Mouse (Mus musculus): Measurements from ENCODE around the gene Cog5. TPM values are rescaled to one million over a fixed set of nuclear protein-coding genes. Genes with fewer than 3 reads are reported as not detected.

Cog5 gene
- polyA plus RNA-seq, 1 experiment from 2014 or later = 31.1 TPM

DNA sequence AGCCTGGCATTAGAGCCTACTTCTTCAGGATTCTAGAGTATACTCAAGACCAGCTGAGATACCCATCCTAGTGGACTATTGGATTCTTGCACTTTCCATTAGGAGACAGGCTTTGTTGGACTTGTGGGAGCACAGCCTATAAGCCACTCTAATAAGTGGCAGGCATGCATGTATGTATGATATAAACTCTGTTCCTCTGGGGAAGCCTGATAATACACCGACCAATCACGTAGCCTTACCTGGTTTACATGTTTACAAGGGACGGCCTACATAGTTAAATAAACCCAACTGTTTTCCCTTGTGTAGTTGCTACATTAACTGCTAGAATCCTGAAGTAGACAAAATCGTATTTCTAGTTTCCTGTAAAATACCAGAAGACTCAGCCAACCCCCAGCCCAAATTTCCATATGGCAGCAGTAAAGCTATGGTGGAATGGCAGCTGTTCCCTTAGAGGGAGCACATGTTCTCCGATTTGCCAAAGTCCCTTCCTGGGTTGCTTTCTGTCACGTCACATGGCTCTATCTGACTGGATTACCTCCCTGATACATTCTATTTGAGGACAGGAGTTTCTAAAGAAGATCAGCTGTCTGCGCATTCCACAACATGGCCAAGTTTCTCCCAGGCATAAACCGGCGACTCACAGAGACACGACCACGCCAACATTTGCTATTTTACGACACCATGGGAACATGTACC is 311.0 kb downstream of the Cog5 start:
- Histone ChIP-seq H3K36me3 (replicated peaks) (peaks cover 19% of the 10 kb centered on the region), H3K27me3 (replicated peaks; ENCODE audit: low read depth, poor library complexity, severe bottlenecking) (no peaks in the 10 kb centered on the region), H3K4me1 (no peaks in the 10 kb centered on the region), H3K9me3 (no peaks in the 10 kb centered on the region), H3K27ac (replicated peaks) (no peak overlapping the region), H3K4me3 (no peak overlapping the region)
- 92% methylated on average over 12 of the region's 12 CpGs for WGBS
- no peak for DNase-seq (ENCODE audit: low spot score)

- Histone ChIP-seq H3K36me3 (replicated peaks) (peaks cover 23% of the 10 kb centered on the region), H3K4me1 (no peaks in the 10 kb centered on the region), H3K4me3 (no peak overlapping the region), H3K9me3 (no peaks in the 10 kb centered on the region), H3K27ac (replicated peaks) (no peak overlapping the region), H3K27me3 (replicated peaks; ENCODE audit: low read depth, poor library complexity, severe bottlenecking) (no peaks in the 10 kb centered on the region)
- WGBS = 87% methylated on average over 4 of the region's 4 CpGs
- DNase-seq (ENCODE audit: low spot score) = no peak
Measured at GRCm38 (mm10) chr12:31966405-31966804, 311.7 kb downstream of the Cog5 start.

DNA sequence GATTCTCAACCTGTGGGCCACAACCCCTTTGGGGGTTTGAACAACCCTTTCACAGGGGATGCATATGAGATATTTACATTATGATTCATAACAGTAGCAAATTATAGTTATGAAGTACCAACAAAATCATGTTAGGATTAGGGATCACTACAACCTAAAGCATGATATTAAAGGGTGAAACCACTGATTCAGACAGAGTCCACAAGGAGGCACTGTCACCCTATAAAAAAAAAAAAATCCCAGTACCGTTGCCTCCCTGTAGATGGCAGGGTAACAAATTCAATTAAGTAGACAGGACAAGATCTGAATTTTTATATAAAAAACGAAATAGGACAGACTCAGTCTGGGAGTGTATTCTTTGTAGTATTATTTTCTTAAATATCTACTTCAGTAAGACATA is 312.9 kb downstream of the Cog5 start:
- no peaks in the 10 kb centered on the region for H3K27me3 ChIP-seq (replicated peaks; ENCODE audit: low read depth, poor library complexity, severe bottlenecking)
- peaks cover 25% of the 10 kb centered on the region for H3K36me3 ChIP-seq (replicated peaks)
- H3K4me3 ChIP-seq = no peak overlapping the region
- DNase-seq (ENCODE audit: low spot score) = peak; percentile 28
- H3K4me1 ChIP-seq = no peaks in the 10 kb centered on the region
- WGBS = 14% methylated on average over 2 of the region's 2 CpGs
- H3K9me3 ChIP-seq = no peaks in the 10 kb centered on the region
- no peak overlapping the region for H3K27ac ChIP-seq (replicated peaks)

GRCm38 (mm10) chr12:31969111-31969510 is 314.4 kb downstream of the Cog5 start:
- H3K4me1 ChIP-seq = no peaks in the 10 kb centered on the region
- no peak for DNase-seq (ENCODE audit: low spot score)
- no peak overlapping the region for H3K27ac ChIP-seq (replicated peaks)
- H3K27me3 ChIP-seq (replicated peaks; ENCODE audit: low read depth, poor library complexity, severe bottlenecking) = no peaks in the 10 kb centered on the region
- H3K36me3 ChIP-seq (replicated peaks) = peaks cover 29% of the 10 kb centered on the region
- H3K4me3 ChIP-seq = no peak overlapping the region
- no peaks in the 10 kb centered on the region for H3K9me3 ChIP-seq
- 29% methylated on average over 1 of the region's 1 CpGs for WGBS

DNA sequence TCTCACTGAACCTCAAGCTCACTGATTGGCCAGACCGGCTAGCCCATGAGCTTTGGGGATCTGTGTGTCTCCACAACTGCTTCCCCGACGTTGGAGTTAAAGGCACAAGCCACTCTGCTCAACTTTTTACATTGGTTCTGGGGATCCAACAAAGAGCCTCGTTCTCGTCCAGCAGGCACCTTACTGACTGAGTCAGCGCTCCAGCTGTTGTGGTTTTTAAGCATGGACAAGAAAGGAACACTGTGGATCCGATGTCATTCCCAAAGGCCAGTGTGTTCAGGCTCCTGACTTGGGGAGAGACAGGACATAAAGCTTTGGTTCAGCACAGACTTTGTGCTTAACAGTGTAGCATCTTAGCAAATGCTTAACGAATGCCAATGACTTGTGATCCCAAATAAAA is 316.9 kb downstream of the Cog5 start:
- WGBS = 89% methylated on average over 8 of the region's 8 CpGs
- Histone ChIP-seq H3K27me3 (replicated peaks; ENCODE audit: low read depth, poor library complexity, severe bottlenecking) (no peaks in the 10 kb centered on the region), H3K4me1 (no peaks in the 10 kb centered on the region), H3K27ac (replicated peaks) (no peak overlapping the region), H3K4me3 (no peak overlapping the region), H3K36me3 (replicated peaks) (peaks cover 17% of the 10 kb centered on the region), H3K9me3 (no peaks in the 10 kb centered on the region)
- DNase-seq (ENCODE audit: low spot score) = no peak

DNA sequence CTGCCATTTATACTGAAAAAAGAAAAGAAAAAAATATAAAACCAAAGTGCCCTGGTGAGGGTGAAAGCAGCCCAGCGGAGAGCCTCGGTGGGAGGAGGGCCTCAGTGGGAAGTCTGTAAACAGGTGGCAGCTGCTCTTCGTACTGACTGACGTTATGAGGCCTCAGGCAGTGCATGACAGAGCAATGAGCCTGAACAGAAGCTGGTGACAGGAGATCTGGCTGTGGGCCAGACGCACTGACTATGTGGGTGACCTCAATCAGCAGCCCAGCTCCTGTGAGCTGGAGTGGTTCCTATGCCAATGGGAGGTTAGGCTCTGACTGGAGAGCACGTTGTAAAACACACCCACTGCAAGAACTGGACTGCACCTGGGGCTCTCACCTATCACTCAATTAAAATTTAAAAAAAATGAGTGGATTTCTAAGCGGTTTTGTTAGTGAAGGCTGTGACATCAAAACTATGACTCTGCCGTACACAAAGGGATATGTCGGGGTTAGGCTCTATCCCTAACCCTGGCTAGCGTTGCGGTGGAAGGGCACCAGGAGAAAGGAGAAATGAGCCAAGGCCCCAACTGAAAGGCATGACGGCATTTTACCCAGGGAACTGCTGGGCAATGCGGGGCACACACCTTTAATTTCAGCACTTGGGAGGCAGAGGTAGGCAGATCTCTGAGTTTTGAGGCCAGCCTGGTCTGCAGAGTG is 319.0 kb downstream of the Cog5 start:
- peak; percentile 32 for DNase-seq (ENCODE audit: low spot score)
- Histone ChIP-seq H3K9me3 (no peaks in the 10 kb centered on the region), H3K4me1 (no peaks in the 10 kb centered on the region), H3K4me3 (no peak overlapping the region), H3K27ac (replicated peaks) (no peak overlapping the region), H3K27me3 (replicated peaks; ENCODE audit: low read depth, poor library complexity, severe bottlenecking) (no peaks in the 10 kb centered on the region), H3K36me3 (replicated peaks) (peaks cover 17% of the 10 kb centered on the region)
- 71% methylated on average over 13 of the region's 13 CpGs for WGBS

GRCm38 (mm10) chr12:31976544-31976943 is 321.9 kb downstream of the Cog5 start:
- Histone ChIP-seq H3K4me1 (no peaks in the 10 kb centered on the region), H3K36me3 (replicated peaks) (peaks cover 11% of the 10 kb centered on the region), H3K27me3 (replicated peaks; ENCODE audit: low read depth, poor library complexity, severe bottlenecking) (no peaks in the 10 kb centered on the region), H3K27ac (replicated peaks) (no peak overlapping the region), H3K9me3 (no peaks in the 10 kb centered on the region), H3K4me3 (no peak overlapping the region)
- peak; percentile 27 for DNase-seq (ENCODE audit: low spot score)
- 50% methylated on average over 7 of the region's 7 CpGs for WGBS

GRCm38 (mm10) chr12:31977613-31978195 is 323.0 kb downstream of the Cog5 start:
- Histone ChIP-seq H3K9me3 (no peaks in the 10 kb centered on the region), H3K27ac (replicated peaks) (no peak overlapping the region), H3K4me1 (no peaks in the 10 kb centered on the region), H3K27me3 (replicated peaks; ENCODE audit: low read depth, poor library complexity, severe bottlenecking) (no peaks in the 10 kb centered on the region), H3K36me3 (replicated peaks) (peaks cover 9% of the 10 kb centered on the region), H3K4me3 (no peak overlapping the region)
- DNase-seq (ENCODE audit: low spot score) = no peak
- 78% methylated on average over 12 of the region's 12 CpGs for WGBS

- Histone ChIP-seq H3K4me3 (no peak overlapping the region), H3K36me3 (replicated peaks) (peaks cover 8% of the 10 kb centered on the region; the same call in 1 of the 2 replicates), H3K27ac (replicated peaks) (no peak overlapping the region), H3K9me3 (no peaks in the 10 kb centered on the region), H3K4me1 (peaks cover 6% of the 10 kb centered on the region; the same call in 1 of the 2 replicates), H3K27me3 (replicated peaks; ENCODE audit: low read depth, poor library complexity, severe bottlenecking) (no peaks in the 10 kb centered on the region)
- 60% methylated on average over 7 of the region's 7 CpGs for WGBS
- no peak for DNase-seq (ENCODE audit: low spot score)
Measured at GRCm38 (mm10) chr12:31983238-31983637, 328.6 kb downstream of the Cog5 start.

DNA sequence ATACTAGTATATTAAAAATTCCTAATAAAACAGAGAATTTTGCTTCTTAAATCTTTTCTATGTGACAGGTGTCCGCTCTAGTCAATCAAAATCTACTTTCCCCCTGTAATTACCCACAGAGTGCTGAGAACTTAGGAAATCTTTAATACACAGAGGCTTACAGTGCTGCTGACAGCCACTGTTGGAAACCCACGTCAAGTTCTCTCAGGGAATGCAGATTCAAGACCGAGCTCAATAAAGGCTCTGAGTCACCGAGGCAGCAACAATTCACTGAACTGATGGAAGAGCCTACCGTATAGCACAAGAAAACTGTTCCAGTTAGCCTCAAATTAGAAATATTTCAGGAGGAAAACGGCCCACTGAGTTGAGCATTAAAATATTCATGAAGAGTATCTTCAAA is 329.1 kb downstream of the Cog5 start:
- H3K4me3 ChIP-seq = no peak overlapping the region
- no peaks in the 10 kb centered on the region for H3K27me3 ChIP-seq (replicated peaks; ENCODE audit: low read depth, poor library complexity, severe bottlenecking)
- no peak overlapping the region for H3K27ac ChIP-seq (replicated peaks)
- peaks cover 6% of the 10 kb centered on the region; the same call in 1 of the 2 replicates for H3K4me1 ChIP-seq
- H3K36me3 ChIP-seq (replicated peaks) = peaks cover 8% of the 10 kb centered on the region; the same call in 1 of the 2 replicates
- no peaks in the 10 kb centered on the region for H3K9me3 ChIP-seq
- no peak for DNase-seq (ENCODE audit: low spot score)
- WGBS = 84% methylated on average over 6 of the region's 6 CpGs

- no peak for DNase-seq (ENCODE audit: low spot score)
- peaks cover 8% of the 10 kb centered on the region; the same call in 1 of the 2 replicates for H3K4me1 ChIP-seq
- no peak overlapping the region for H3K4me3 ChIP-seq
- WGBS = 58% methylated on average over 2 of the region's 2 CpGs
- no peaks in the 10 kb centered on the region for H3K9me3 ChIP-seq
- H3K27ac ChIP-seq (replicated peaks) = no peak overlapping the region
- H3K27me3 ChIP-seq (replicated peaks; ENCODE audit: low read depth, poor library complexity, severe bottlenecking) = no peaks in the 10 kb centered on the region
- H3K36me3 ChIP-seq (replicated peaks) = peaks cover 8% of the 10 kb centered on the region; the same call in 1 of the 2 replicates
Measured at GRCm38 (mm10) chr12:31984206-31984605, 329.5 kb downstream of the Cog5 start.

- H3K27ac ChIP-seq (replicated peaks) = no peak overlapping the region
- H3K27me3 ChIP-seq (replicated peaks; ENCODE audit: low read depth, poor library complexity, severe bottlenecking) = no peaks in the 10 kb centered on the region
- DNase-seq (ENCODE audit: low spot score) = no peak
- peaks cover 8% of the 10 kb centered on the region; the same call in 1 of the 2 replicates for H3K36me3 ChIP-seq (replicated peaks)
- no peak overlapping the region for H3K4me3 ChIP-seq
- peaks cover 9% of the 10 kb centered on the region; the same call in 1 of the 2 replicates for H3K4me1 ChIP-seq
- WGBS = 64% methylated on average over 12 of the region's 12 CpGs
- H3K9me3 ChIP-seq = no peaks in the 10 kb centered on the region
Measured at GRCm38 (mm10) chr12:31984664-31985063, 330.0 kb downstream of the Cog5 start.
